Mouse (Mus musculus) 3134 (cell line): ENCODE measurements around the gene A530084C06Rik.

Experiments
- DNase-seq: peaks from one replicate; pipeline ENCODE4 v3.0.0-alpha.2; 2011; ENCODE audit warnings: low spot score; ENCODE audit not compliant: insufficient read length; ENCODE audit errors: extremely low read depth

A530084C06Rik gene

GRCm38 (mm10) chr13:31546784-31547183 lies 12.3 kb downstream of the A530084C06Rik start:
- DNase-seq: no peak

DNA sequence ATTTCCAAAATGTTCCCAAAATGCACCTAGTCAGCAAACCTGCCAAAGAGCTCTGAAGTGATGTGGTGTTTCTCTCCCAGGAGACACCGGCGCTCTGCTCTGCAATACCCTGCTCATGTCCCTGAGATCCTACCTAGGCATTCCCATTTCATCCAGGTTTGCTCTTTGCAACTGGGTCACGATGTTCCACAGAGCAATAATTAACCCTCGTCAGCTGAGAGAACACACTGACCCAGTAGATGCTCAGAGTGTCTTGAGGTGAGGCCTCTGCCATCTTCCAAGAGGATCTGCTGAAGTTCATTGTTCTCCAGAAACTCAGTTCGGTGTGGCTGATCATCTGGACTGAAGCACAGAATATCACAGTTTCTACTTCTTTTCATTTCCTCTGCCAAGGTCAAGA lies 16.1 kb downstream of the A530084C06Rik start:
- DNase-seq: no peak

DNA sequence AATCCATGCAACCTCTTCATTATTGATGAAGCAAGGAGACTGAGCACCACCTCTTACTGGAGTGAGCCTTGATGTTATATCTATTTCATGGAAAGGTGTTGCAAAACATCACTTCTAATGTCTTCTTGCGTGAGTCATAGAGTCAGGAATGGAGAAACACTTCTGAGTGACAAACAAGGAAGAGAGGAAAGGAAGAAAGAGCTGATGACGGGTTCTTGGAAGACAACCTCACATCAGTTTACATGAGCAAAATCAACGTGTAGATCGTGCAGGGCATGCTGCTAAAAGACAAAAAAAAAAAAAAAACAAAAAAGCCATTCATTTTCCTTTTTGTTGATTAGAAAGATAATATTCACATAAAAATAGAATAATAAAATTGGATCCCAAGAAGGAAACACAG lies 24.4 kb downstream of the A530084C06Rik start:
- DNase-seq: no peak

GRCm38 (mm10) chr13:31531651-31532061 lies 27.5 kb downstream of the A530084C06Rik start:
- DNase-seq: no peak

DNA sequence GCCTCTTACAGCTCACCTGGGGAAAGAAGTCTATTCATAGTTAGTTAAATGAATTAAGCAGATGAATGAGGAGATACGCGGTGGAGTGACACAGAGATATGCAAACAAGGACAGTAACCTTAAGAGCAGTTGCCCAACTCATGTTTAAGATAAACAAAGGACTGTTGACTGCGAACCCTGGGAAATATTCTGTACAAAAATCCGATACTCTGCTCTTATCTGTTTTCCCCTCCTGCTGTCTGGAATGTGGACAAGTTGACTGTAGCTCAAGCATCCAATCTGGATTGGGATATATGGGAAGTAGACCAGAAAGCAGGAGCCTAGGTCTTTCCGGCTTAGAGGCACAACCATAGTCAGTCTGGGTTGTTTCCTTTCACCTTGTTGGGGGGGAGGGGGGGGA lies 27.9 kb downstream of the A530084C06Rik start:
- no peak for DNase-seq

DNA sequence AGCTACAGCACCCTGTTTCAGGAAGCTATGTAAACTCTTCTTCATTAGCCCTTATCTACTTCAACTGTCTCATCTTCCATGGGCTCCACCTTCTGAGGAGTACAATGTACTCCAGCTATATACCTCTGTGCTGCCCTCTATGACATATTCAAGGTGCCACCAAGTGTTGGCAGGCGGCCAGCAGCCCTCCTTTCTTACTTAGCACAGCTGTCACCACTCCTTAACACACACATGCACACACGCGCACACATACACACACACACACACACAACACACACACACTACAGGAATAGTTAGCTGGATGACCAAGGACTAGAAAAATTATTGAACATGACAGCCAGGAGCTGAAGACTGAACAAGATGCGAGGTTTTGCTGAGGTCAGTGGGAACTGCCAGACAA lies 34.2 kb downstream of the A530084C06Rik start:
- no peak for DNase-seq

- no peak for DNase-seq
Observed at GRCm38 (mm10) chr13:31518971-31519370, 40.2 kb downstream of the A530084C06Rik start.

- peak; percentile 79 for DNase-seq
Observed at GRCm38 (mm10) chr13:31518411-31518886, 40.7 kb downstream of the A530084C06Rik start.

GRCm38 (mm10) chr13:31515261-31515660 lies 43.9 kb downstream of the A530084C06Rik start:
- DNase-seq: no peak

DNA sequence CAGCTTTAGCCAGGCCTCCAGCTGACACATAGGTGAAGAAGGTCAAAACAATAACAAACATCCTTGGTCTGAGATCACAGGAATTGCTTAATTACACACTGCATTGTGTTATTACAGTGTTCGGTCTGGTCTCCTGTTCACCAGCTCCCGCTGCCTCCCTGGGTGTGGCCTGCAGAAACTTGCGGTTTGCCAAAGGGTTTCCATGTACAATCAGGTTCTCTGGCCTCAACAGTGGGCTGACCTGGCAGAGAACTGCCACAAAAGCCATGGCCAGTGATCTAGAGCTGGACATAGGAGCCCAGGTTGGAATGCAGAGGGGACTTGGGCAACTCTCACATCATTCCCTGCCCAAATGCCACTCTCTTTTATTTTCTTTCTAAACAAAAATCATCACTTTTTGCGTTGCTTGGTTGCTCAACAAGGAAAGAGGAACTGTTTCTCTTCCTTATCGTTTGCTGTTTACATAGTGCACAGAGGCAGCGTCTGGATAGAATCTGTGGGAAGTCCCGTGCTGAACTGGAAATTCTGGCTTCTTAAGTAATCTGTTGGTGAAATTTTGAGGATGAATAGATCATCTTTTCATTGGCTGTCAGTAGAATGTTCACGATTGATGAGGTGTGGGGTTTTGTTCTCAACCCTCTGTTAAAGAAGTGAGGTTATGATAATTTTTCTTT lies 52.5 kb downstream of the A530084C06Rik start:
- peak; percentile 9 for DNase-seq
